15 mouse cellular contexts compared by ENCODE assay signal in genomic region chr16:91772586-91772985, GRCm38 (mm10).
"Had no signal": no experiment of that assay in that cellular context is flagged by ENCODE, and none has a peak within 500 bp of the region (broad histone marks: within the 10 kb centered on the region; RNA-seq: fewer than 3 reads in every experiment).

No protein-coding gene starts in this region.

- H3K27ac ChIP-seq: kidney, postnatal 0 days; layer of hippocampus, adult 2 months; limb, embryonic 12.5 days; liver, embryonic 13.5 days; lung, embryonic 15.5 days; macrophage had no signal

- H3K9ac ChIP-seq: limb, embryonic 12.5 days; liver, embryonic 13.5 days; liver, postnatal 0 days; lung, embryonic 15.5 days had no signal

- H3K4me3 ChIP-seq: layer of hippocampus, adult 2 months; limb, embryonic 12.5 days; liver, embryonic 13.5 days; lung, embryonic 15.5 days; megakaryocyte, embryonic 14.5 days had no signal

- DNase-seq: kidney, postnatal 36 days; liver; liver, embryonic 13.5 days; liver, postnatal 0 days; lung, postnatal 14 days; retina, postnatal 1 day; right cerebral cortex, postnatal 14 days; thymus, postnatal 4 days had no signal

- H3K9me3 ChIP-seq: limb, embryonic 12.5 days; liver, embryonic 13.5 days; lung, embryonic 15.5 days; megakaryocyte, embryonic 14.5 days had no signal

- H3K36me3 ChIP-seq: liver, embryonic 13.5 days; lung, embryonic 15.5 days had no signal

- H3K4me2 ChIP-seq: limb, embryonic 12.5 days; liver, embryonic 13.5 days; lung, embryonic 15.5 days; midbrain, embryonic 11.5 days had no signal

- ATAC-seq: liver, postnatal 0 days had no signal

- H3K27me3 ChIP-seq: limb, embryonic 12.5 days; lung, embryonic 15.5 days had no signal
